ENCODE assay signal across 9 mouse cellular contexts in genomic region chr16:32431047-32431591, GRCm38 (mm10). TPM values are rescaled to one million over a fixed set of nuclear protein-coding genes. Genes with fewer than 3 reads are reported as not detected.
DNase-seq lines count a peak whose midpoint lies in the region; ATAC-seq and TF ChIP-seq lines count a peak whose summit lies in the region.
"Had no signal": no experiment of that assay in that cellular context is flagged by ENCODE, and none has a peak within 500 bp of the region (broad histone marks: within the 10 kb centered on the region; RNA-seq: fewer than 3 reads in every experiment).

No protein-coding gene starts in this region.

- DNase-seq in frontal cortex, postnatal 25 days (ENCODE audit: low spot score in 2 of 2), result no peak
- DNase-seq in urinary bladder, postnatal 36 days (ENCODE audit: low spot score in 2 of 2), result peak; percentile 23 to 24
- DNase-seq in urinary bladder, postnatal 14 days (ENCODE audit: low spot score), result no peak
- peak; percentile 21 for DNase-seq in hindbrain, postnatal 0 days (ENCODE audit: low spot score)
- peak; percentile 12 for DNase-seq in lung, postnatal 25 days (ENCODE audit: low spot score)
- DNase-seq in stomach, postnatal 0 days (ENCODE audit: low spot score), result peak; percentile 42
- no peak for DNase-seq in left cerebral cortex, adult 11 months (ENCODE audit: low spot score)

- H3K9ac ChIP-seq in hindbrain, postnatal 0 days (replicated peaks; ENCODE audit: low read length), result peak overlapping the region; percentile 57
- peak overlapping the region; percentile 91 for H3K9ac ChIP-seq in stomach, postnatal 0 days (ENCODE audit: low read length)

- H3K9me3 ChIP-seq in hindbrain, postnatal 0 days (ENCODE audit: low read length), result no peaks in the 10 kb centered on the region
- H3K9me3 ChIP-seq in stomach, postnatal 0 days (ENCODE audit: control insufficient read depth, low read length), result no peaks in the 10 kb centered on the region

- TF ChIP-seq CTCF in hindbrain, postnatal 0 days (IDR thresholded peaks at IDR 0.05; ENCODE audit: low read depth), result no peak
- TF ChIP-seq CTCF in stomach, postnatal 0 days (IDR thresholded peaks at IDR 0.05; ENCODE audit: low read depth), result no peak

- WGBS in hindbrain, postnatal 0 days, result 1% methylated on average over 28 of the region's 28 CpGs
- under 1% methylated on average over 28 of the region's 28 CpGs for WGBS in stomach, postnatal 0 days

- peak overlapping the region; percentile 46 for H3K4me3 ChIP-seq in hindbrain, postnatal 0 days (ENCODE audit: low read length)
- peak overlapping the region; percentile 92 for H3K4me3 ChIP-seq in stomach, postnatal 0 days (ENCODE audit: low read depth, low read length)

- H3K4me1 ChIP-seq in hindbrain, postnatal 0 days (ENCODE audit: insufficient read depth, low read length), result peaks cover 9% of the 10 kb centered on the region
- 0 out of 2 replicates have a peak, but pooled peaks cover 4% of the 10 kb centered on the region for H3K4me1 ChIP-seq in stomach, postnatal 0 days (replicated peaks; ENCODE audit: control insufficient read depth, insufficient read depth)

- TF ChIP-seq EP300 in stomach, postnatal 0 days (optimal IDR thresholded peaks at IDR 0.05), result no peak

- H3K27me3 ChIP-seq in hindbrain, postnatal 0 days (ENCODE audit: insufficient read depth, low read length), result no peaks in the 10 kb centered on the region
- H3K27me3 ChIP-seq in stomach, postnatal 0 days (ENCODE audit: control insufficient read depth, insufficient read depth, low read length), result no peaks in the 10 kb centered on the region

- peak overlapping the region; percentile 67 for H3K4me2 ChIP-seq in hindbrain, postnatal 0 days (ENCODE audit: low read depth, low read length)
- H3K4me2 ChIP-seq in stomach, postnatal 0 days (replicated peaks; ENCODE audit: low read depth), result peak overlapping the region; percentile 93

- ATAC-seq in frontal cortex, adult (ENCODE audit: low TSS enrichment), result peak; percentile 8; the same call in 1 of the 2 replicates
- no peak; the same call in 1 of the 2 replicates for ATAC-seq in hindbrain, postnatal 0 days
- ATAC-seq in stomach, postnatal 0 days (ENCODE audit: low FRiP score, low TSS enrichment), result peak; percentile 50

- H3K36me3 ChIP-seq in hindbrain, postnatal 0 days (ENCODE audit: insufficient read depth, low read length), result no peaks in the 10 kb centered on the region
- no peaks in the 10 kb centered on the region for H3K36me3 ChIP-seq in stomach, postnatal 0 days (ENCODE audit: control insufficient read depth, insufficient read depth, low read length)

- H3K27ac ChIP-seq in hindbrain, postnatal 0 days, result peak overlapping the region; percentile 90
- H3K27ac ChIP-seq in stomach, postnatal 0 days (replicated peaks), result peak overlapping the region; percentile 90

RNA-seq across cellular contexts. Expression of gene Pcyt1a, which starts 0.4 kb away (rescaled TPM):
- total RNA-seq in hindbrain, postnatal 0 days (2014; rRNA removed), result 49.3 and 49.4 TPM in 2 replicates
- polyA plus RNA-seq in hindbrain, postnatal 0 days (2015; fragmentation: Nextera tagmentation; extraction: Ambion mirVana), result 47.6 and 52.5 TPM in 2 replicates
- 30.8 and 38.6 TPM in 2 replicates for polyA plus RNA-seq in stomach, postnatal 0 days (2015; fragmentation: Nextera tagmentation; extraction: Ambion mirVana)

RNA-seq across cellular contexts. Expression of gene Tctex1d2, which starts 11.6 kb away (rescaled TPM):
- 8.7 and 8.8 TPM in 2 replicates for total RNA-seq in hindbrain, postnatal 0 days (2014; rRNA removed)
- polyA plus RNA-seq in hindbrain, postnatal 0 days (2015; fragmentation: Nextera tagmentation; extraction: Ambion mirVana), result 53.7 and 54.5 TPM in 2 replicates
- polyA plus RNA-seq in stomach, postnatal 0 days (2015; fragmentation: Nextera tagmentation; extraction: Ambion mirVana), result 24.3 and 26.3 TPM in 2 replicates

RNA-seq across cellular contexts. Expression of gene Tm4sf19, which starts 30.8 kb away (rescaled TPM):
- 0.65 TPM in 1 of 2 replicates, not detected in the other for total RNA-seq in hindbrain, postnatal 0 days (2014; rRNA removed)
- not detected in 2 replicates for polyA plus RNA-seq in hindbrain, postnatal 0 days (2015; fragmentation: Nextera tagmentation; extraction: Ambion mirVana)
- not detected in 2 replicates for polyA plus RNA-seq in stomach, postnatal 0 days (2015; fragmentation: Nextera tagmentation; extraction: Ambion mirVana)
- total RNA-seq: left cerebral cortex, adult 18-20 months had no signal

RNA-seq across cellular contexts. Expression of gene Slc51a, which starts 56.6 kb away (rescaled TPM):
- not detected in 2 replicates for total RNA-seq in hindbrain, postnatal 0 days (2014; rRNA removed)
- 0.16 TPM in 1 of 2 replicates, not detected in the other for polyA plus RNA-seq in hindbrain, postnatal 0 days (2015; fragmentation: Nextera tagmentation; extraction: Ambion mirVana)
- polyA plus RNA-seq in stomach, postnatal 0 days (2015; fragmentation: Nextera tagmentation; extraction: Ambion mirVana), result 2.7 and 3.1 TPM in 2 replicates
- total RNA-seq: left cerebral cortex, adult 18-20 months had no signal

Comparison
In these comparisons a context has a peak if more than half of its experiments do, and no peak if none do; other contexts are left out.
1. DNase-seq: peak in urinary bladder, postnatal 36 days (2 of 2), hindbrain, postnatal 0 days (single experiment), lung, postnatal 25 days (single experiment) and stomach, postnatal 0 days (single experiment); none in frontal cortex, postnatal 25 days (0 of 2), urinary bladder, postnatal 14 days (single experiment) and left cerebral cortex, adult 11 months (single experiment).